Mouse (Mus musculus) hindbrain, embryonic 11.5 days (tissue): ENCODE results near the gene C130050O18Rik. TPM values are rescaled to one million over a fixed set of nuclear protein-coding genes. Genes with fewer than 3 reads are reported as not detected.
A peak's percentile ranks its signal among the peaks of the same experiment; 100 is the strongest.

Experiments
- ATAC-seq: fragments of 200-750 bp; cut with Nextera tagmentation; 2 replicates; pipeline ENCODE4 v1.8.0; 2017; ENCODE audit warnings: mild to moderate bottlenecking, moderate TSS enrichment, moderate library complexity; ENCODE audit not compliant: low FRiP score
- DNase-seq: peaks from one replicate; pipeline ENCODE4 v3.0.0-alpha.2; 2015; ENCODE audit warnings: low spot score
- H3K27ac ChIP-seq: fragments of 300-500 bp; sonication (generic); 2 replicates; pipeline ENCODE4 v1.5.1; 2014; ENCODE audit warnings: mild to moderate bottlenecking, low read depth, low read length
- H3K27me3 ChIP-seq: fragments of 300-500 bp; sonication (generic); 2 replicates; pipeline ENCODE4 v1.6.1; 2014; ENCODE audit warnings: mild to moderate bottlenecking, low read length, moderate library complexity, mixed read lengths; ENCODE audit not compliant: control insufficient read depth, insufficient read depth
- H3K36me3 ChIP-seq: fragments of 300-500 bp; sonication (generic); 2 replicates; pipeline ENCODE4 v1.6.1; 2014; ENCODE audit warnings: mild to moderate bottlenecking, low read length, moderate library complexity, mixed read lengths; ENCODE audit not compliant: control insufficient read depth, insufficient read depth
- H3K4me1 ChIP-seq: fragments of 300-500 bp; sonication (generic); replicated peaks from 2 replicates; pipeline ENCODE4 v1.6.1; 2014; ENCODE audit warnings: low read length, mixed read lengths; ENCODE audit not compliant: control insufficient read depth, insufficient read depth
- H3K4me2 ChIP-seq: fragments of 300-500 bp; sonication (generic); replicated peaks from 2 replicates; pipeline ENCODE4 v1.6.1; 2014; ENCODE audit warnings: mild to moderate bottlenecking, low read depth, low read length
- H3K4me3 ChIP-seq: fragments of 300-500 bp; sonication (generic); 2 replicates; pipeline ENCODE4 v1.5.1; 2014; ENCODE audit warnings: low read depth, low read length
- H3K9ac ChIP-seq: fragments of 300-500 bp; sonication (generic); 2 replicates; pipeline ENCODE4 v1.6.1; 2014; ENCODE audit warnings: low read depth, low read length
- H3K9me3 ChIP-seq: fragments of 300-500 bp; sonication (generic); 2 replicates; pipeline ENCODE4 v1.6.1; 2016; ENCODE audit warnings: low read length; ENCODE audit not compliant: control insufficient read depth
- WGBS: fragments of 180-500 bp; shearing (Covaris S2); extraction: QIAGEN DNeasy Blood & Tissue Kit; methylation state at CpG from one replicate; pipeline ENCODE4 v1.1.7; 2014; 5-methylcytosine and 5-hydroxymethylcytosine counted together
- polyA plus RNA-seq: library from polyadenylated mRNA; unstranded; fragments of >200 nt; fragmentation: Nextera tagmentation; extraction: Ambion mirVana; gene quantifications from 2 replicates; pipeline ENCODE4 v1.2.1, GENCODE M21; 2014

The C130050O18Rik gene
- polyA plus RNA-seq: 0.11 and 0.32 TPM in 2 replicates

DNA sequence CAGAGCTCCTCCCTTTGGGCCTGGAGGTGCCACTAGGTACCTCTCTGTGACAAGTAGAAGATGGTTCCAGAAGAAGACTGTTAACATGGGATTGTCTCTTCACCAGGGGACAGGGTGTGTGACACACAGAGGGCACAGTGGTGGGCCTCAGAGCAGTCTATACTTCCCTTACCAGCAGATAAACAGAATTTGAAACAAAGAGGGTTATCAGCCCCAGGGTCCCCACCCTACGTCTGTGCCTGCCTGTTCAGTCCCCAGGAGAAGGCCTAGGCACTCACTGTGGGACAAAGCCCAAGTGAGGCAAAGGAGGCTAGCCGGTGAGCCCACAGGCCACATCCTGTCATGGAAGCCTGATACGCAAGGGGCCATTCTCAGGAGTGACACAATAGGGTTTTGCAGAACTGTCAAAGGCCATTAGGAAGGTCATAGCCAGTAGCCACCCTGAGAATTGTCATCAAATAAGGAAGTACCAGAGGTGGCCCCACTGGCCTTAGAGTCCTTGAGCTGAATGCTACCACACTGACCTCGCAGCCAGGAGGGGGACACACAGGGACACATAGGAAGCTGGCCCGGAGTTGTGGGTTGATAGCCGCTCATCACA, at the start of gene C130050O18Rik:
Gene C130050O18Rik, plus strand, starts transcription at position 480 of the 601 bp plus-strand sequence.
- Histone ChIP-seq H3K9ac (no peak within 1 kb of the TSS), H3K4me1 (no peaks in the 10 kb centered on the region), H3K27ac (0 out of 2 replicates have a peak within 1 kb of the TSS, but pooled peaks have one; percentile 17), H3K27me3 (no peaks in the 10 kb centered on the region), H3K4me2 (no peak within 1 kb of the TSS), H3K9me3 (no peaks in the 10 kb centered on the region), H3K4me3 (no peak within 1 kb of the TSS), H3K36me3 (no peaks in the 10 kb centered on the region)
- ATAC-seq (no peak), DNase-seq (no peak)
- WGBS: 83% methylated on average over 6 of the region's 6 CpGs

GRCm38 (mm10) chr5:139358653-139359052, 46.4 kb upstream of the C130050O18Rik start:
- no peaks in the 10 kb centered on the region for H3K27me3 ChIP-seq
- WGBS: 74% methylated on average over 2 of the region's 2 CpGs
- H3K4me1 ChIP-seq: no peaks in the 10 kb centered on the region
- H3K4me3 ChIP-seq: no peak overlapping the region
- H3K9me3 ChIP-seq: no peaks in the 10 kb centered on the region
- DNase-seq (peak; percentile 41), ATAC-seq (no peak)
- no peak overlapping the region for H3K27ac ChIP-seq
- H3K4me2 ChIP-seq: no peak overlapping the region
- no peaks in the 10 kb centered on the region for H3K36me3 ChIP-seq
- no peak overlapping the region for H3K9ac ChIP-seq

GRCm38 (mm10) chr5:139359244-139359643, 45.8 kb upstream of the C130050O18Rik start:
- no peaks in the 10 kb centered on the region for H3K9me3 ChIP-seq

DNA sequence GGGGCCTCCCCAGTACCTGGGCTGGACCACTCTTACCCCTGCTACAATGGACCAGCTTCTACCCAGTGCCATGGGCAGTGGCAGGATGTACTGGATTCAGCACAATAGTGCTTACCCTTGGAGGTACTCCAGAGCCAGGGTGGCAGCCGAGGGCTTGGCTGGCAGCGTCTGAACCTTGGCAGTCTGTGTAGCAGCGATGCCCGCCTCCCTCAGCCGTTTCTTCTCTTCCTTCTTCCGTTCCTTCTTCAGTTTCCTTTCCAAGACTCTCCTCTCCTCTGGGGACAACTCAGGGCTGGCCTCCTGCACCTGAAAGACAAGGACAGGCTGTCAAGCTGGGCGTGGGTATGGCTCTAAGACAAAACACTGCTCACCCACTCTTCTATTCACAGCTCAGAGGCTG, 41.2 kb upstream of the C130050O18Rik start:
- no peaks in the 10 kb centered on the region for H3K9me3 ChIP-seq
- no peak overlapping the region for H3K4me3 ChIP-seq
- no peak overlapping the region for H3K9ac ChIP-seq
- H3K27me3 ChIP-seq: no peaks in the 10 kb centered on the region; the same call in 1 of the 2 replicates
- no peak overlapping the region for H3K27ac ChIP-seq
- no peak overlapping the region for H3K4me2 ChIP-seq
- ATAC-seq (peak; percentile 46; the same call in 1 of the 2 replicates), DNase-seq (no peak)
- H3K36me3 ChIP-seq: no peaks in the 10 kb centered on the region
- WGBS: 73% methylated on average over 7 of the region's 7 CpGs
- no peaks in the 10 kb centered on the region for H3K4me1 ChIP-seq

More at GRCm38 (mm10) chr5:139359244-139359643, 45.8 kb upstream of the C130050O18Rik start:
- Histone ChIP-seq H3K9ac (no peak overlapping the region), H3K4me2 (no peak overlapping the region), H3K4me1 (no peaks in the 10 kb centered on the region), H3K27me3 (no peaks in the 10 kb centered on the region; the same call in 1 of the 2 replicates), H3K36me3 (no peaks in the 10 kb centered on the region), H3K4me3 (no peak overlapping the region), H3K27ac (no peak overlapping the region)
- 94% methylated on average over 5 of the region's 5 CpGs for WGBS
- ATAC-seq (no peak), DNase-seq (no peak)

DNA sequence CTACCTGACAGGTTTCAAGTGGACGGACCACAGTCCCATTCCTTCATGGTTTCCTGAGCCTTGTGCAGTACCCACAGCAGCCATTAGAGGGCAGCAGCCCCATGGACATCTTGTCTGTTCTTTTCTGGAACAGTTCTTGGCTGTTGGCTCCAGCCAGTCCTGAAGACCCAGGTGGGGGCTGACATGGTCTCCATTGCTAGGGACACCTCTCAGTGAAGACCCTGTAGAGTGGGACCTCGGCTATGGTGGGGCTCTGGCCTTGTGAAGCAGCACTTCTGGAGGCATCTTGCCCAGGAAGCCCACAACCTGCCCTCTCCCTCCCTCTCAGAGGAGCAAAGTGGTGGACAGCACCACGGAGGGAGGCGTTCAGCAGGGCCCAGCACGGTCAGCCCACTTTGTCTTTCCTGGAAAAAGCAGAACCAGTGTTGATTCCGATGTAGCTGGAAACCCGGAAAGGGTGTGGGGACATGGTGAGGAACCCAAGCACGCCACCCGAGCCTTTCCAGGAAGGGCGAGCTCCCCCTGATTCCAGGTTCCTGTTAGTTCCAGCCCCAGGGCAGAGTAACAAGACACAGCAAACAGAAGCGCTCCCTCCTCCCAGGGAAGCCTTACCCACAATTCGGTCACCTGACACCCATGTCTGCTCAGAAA, 40.7 kb upstream of the C130050O18Rik start:
- DNase-seq (peak; percentile 93), ATAC-seq (peak; percentile 57)
- Histone ChIP-seq H3K27me3 (no peaks in the 10 kb centered on the region; the same call in 1 of the 2 replicates), H3K4me3 (no peak overlapping the region), H3K4me1 (no peaks in the 10 kb centered on the region), H3K9me3 (no peaks in the 10 kb centered on the region), H3K4me2 (no peak overlapping the region), H3K36me3 (no peaks in the 10 kb centered on the region), H3K9ac (no peak overlapping the region), H3K27ac (no peak overlapping the region)
- WGBS: 37% methylated on average over 12 of the region's 12 CpGs

DNA sequence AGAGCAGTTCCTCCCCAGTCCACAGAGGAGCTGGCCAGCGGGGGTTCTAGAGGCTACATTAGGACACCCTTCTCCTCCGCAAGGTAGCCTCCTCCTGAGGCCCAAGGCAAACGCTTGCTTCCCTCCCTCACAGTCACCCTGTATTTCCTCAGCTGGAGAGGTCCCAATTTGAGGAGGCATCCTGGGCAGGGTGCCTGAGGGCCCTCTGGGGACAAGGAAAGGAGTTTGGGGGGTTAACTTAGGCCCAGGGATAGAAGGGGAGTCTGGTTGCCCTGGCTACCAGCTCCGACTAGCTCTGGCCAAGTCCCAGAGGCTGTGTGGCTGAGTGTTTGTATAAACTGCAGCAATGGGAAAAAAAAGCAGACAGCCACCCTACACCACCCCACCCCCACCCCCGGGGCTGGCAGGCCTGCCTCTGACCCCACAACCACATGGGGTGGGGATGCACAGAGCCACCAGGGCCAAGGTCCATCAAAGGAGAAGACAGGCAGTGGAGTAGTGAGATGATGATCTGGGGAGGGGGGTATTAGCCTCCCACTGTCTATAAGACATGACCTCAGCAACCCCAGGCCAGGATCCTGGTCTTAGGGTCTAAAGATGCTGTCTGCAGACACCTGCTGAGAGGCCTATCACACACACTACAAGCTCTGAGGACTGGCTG, 40.0 kb upstream of the C130050O18Rik start:
- DNase-seq: no peak
- WGBS: 32% methylated on average over 5 of the region's 5 CpGs
- peak overlapping the region; percentile 48; the same call in 1 of the 2 replicates for H3K27ac ChIP-seq
- no peaks in the 10 kb centered on the region; the same call in 1 of the 2 replicates for H3K27me3 ChIP-seq
- H3K9ac ChIP-seq: no peak overlapping the region; the same call in 1 of the 2 replicates
- H3K4me3 ChIP-seq: no peak overlapping the region
- H3K36me3 ChIP-seq: no peaks in the 10 kb centered on the region
- H3K4me2 ChIP-seq: no peak overlapping the region
- ATAC-seq: no peak
- no peaks in the 10 kb centered on the region for H3K9me3 ChIP-seq
- no peaks in the 10 kb centered on the region; the same call in 1 of the 2 replicates for H3K4me1 ChIP-seq

- Histone ChIP-seq H3K36me3 (no peaks in the 10 kb centered on the region), H3K27ac (no peak overlapping the region), H3K4me2 (no peak overlapping the region), H3K4me1 (no peaks in the 10 kb centered on the region; the same call in 1 of the 2 replicates), H3K4me3 (no peak overlapping the region), H3K9ac (no peak overlapping the region), H3K9me3 (no peaks in the 10 kb centered on the region), H3K27me3 (no peaks in the 10 kb centered on the region; the same call in 1 of the 2 replicates)
- DNase-seq: no peak
- 95% methylated on average over 1 of the region's 1 CpGs for WGBS
- no peak for ATAC-seq
These were observed 39.3 kb upstream of the C130050O18Rik start for GRCm38 (mm10) chr5:139365827-139366226.

DNA sequence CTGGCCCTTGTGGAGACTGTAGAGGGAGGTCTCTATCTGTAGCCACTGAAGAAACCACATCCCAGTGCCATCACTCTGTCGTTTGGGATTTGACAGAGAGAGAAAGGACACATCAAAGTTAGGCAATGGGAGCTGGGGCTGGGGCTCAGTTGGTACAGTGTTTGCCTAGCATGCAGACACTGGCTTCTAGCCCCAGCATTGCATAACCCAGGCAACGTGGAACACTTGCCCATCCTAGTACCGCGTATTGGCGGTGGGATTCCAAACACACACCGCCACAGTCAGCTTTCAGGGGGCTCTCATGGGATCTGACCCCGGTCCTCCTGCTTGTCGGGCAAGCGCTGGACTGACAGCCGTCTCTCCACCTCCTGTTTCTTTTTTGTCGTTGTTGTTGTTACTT, 38.6 kb upstream of the C130050O18Rik start:
- Histone ChIP-seq H3K27ac (no peak overlapping the region), H3K4me3 (no peak overlapping the region), H3K27me3 (no peaks in the 10 kb centered on the region; the same call in 1 of the 2 replicates), H3K4me1 (peaks cover 2% of the 10 kb centered on the region; the same call in 1 of the 2 replicates), H3K9ac (no peak overlapping the region), H3K9me3 (no peaks in the 10 kb centered on the region), H3K4me2 (no peak overlapping the region), H3K36me3 (no peaks in the 10 kb centered on the region)
- DNase-seq (no peak), ATAC-seq (no peak)
- 73% methylated on average over 11 of the region's 11 CpGs for WGBS
